Mouse (Mus musculus) midbrain, postnatal 0 days (tissue): ENCODE data around the gene Wtip. TPM values are rescaled to one million over a fixed set of nuclear protein-coding genes. Genes with fewer than 3 reads are reported as not detected.
A peak's percentile ranks its signal among the peaks of the same experiment; 100 is the strongest.

ENCODE experiments used
- ATAC-seq: fragments of 200-750 bp; cut with Nextera tagmentation; 2 replicates; pipeline ENCODE4 v1.8.0; 2017; ENCODE audit warnings: moderate number of reproducible peaks, mild to moderate bottlenecking, moderate TSS enrichment, moderate library complexity; ENCODE audit not compliant: low FRiP score
- DNase-seq: peaks from one replicate; pipeline ENCODE4 v3.0.0-alpha.2; 2015; ENCODE audit warnings: low spot score
- H3K27ac ChIP-seq: fragments of 300-500 bp; sonication (generic); 2 replicates; pipeline ENCODE4 v1.5.1; 2014; ENCODE audit warnings: low read depth, mild to moderate bottlenecking, low read length, mixed read lengths
- H3K27me3 ChIP-seq: fragments of 300-500 bp; sonication (generic); 2 replicates; pipeline ENCODE4 v1.6.1; 2014; ENCODE audit warnings: low read length, control low read depth, mixed read lengths; ENCODE audit not compliant: insufficient read depth
- H3K36me3 ChIP-seq: fragments of 300-500 bp; sonication (generic); 2 replicates; pipeline ENCODE4 v1.6.1; 2014; ENCODE audit warnings: low read length, control low read depth, mixed read lengths; ENCODE audit not compliant: insufficient read depth
- H3K4me1 ChIP-seq: fragments of 300-500 bp; sonication (generic); 2 replicates; pipeline ENCODE4 v1.6.1; 2014; ENCODE audit warnings: mild to moderate bottlenecking, control low read depth, antibody characterized with exemption, low read length, mixed read lengths; ENCODE audit not compliant: insufficient read depth
- H3K4me2 ChIP-seq: fragments of 300-500 bp; sonication (generic); 2 replicates; pipeline ENCODE4 v1.6.1; 2014; ENCODE audit warnings: low read depth, mild to moderate bottlenecking, low read length, mixed read lengths; ENCODE audit not compliant: poor library complexity, severe bottlenecking
- H3K4me3 ChIP-seq: fragments of 300-500 bp; sonication (generic); 2 replicates; pipeline ENCODE4 v1.5.1; 2014; ENCODE audit warnings: low read depth, mild to moderate bottlenecking, low read length, moderate library complexity
- H3K9ac ChIP-seq: fragments of 300-500 bp; sonication (generic); replicated peaks from 2 replicates; pipeline ENCODE4 v1.6.1; 2014; ENCODE audit warnings: mild to moderate bottlenecking, low read length, moderate library complexity, mixed read lengths; ENCODE audit not compliant: poor library complexity, severe bottlenecking
- H3K9me3 ChIP-seq: fragments of 300-500 bp; sonication (generic); 2 replicates; pipeline ENCODE4 v1.6.1; 2016; ENCODE audit warnings: low read length, control low read depth
- CTCF ChIP-seq: IDR thresholded peaks from 2 replicates; pipeline ENCODE4 v1.5.1; 2016; ENCODE audit warnings: antibody characterized with exemption, mild to moderate bottlenecking
- WGBS: fragments of 180-500 bp; shearing (Covaris S2); extraction: QIAGEN DNeasy Blood & Tissue Kit; methylation state at CpG from one replicate; pipeline ENCODE4 v1.1.7; 2014; 5-methylcytosine and 5-hydroxymethylcytosine counted together
- polyA plus RNA-seq: library from polyadenylated mRNA; unstranded; fragments of >200 nt; fragmentation: Nextera tagmentation; extraction: Ambion mirVana; gene quantifications from 2 replicates; pipeline ENCODE4 v1.2.1, GENCODE M21; 2015
- total RNA-seq: library from RNA; depleted of rRNA; stranded (reverse); fragments of >200 nt; gene quantifications from 2 replicates; pipeline ENCODE4 v1.2.3, GENCODE M21; 2014

The Wtip gene
- total and polyA plus RNA-seq, 2 experiments from 2014 or later: 2.1 to 31.0 TPM

- peaks cover 9% of the 10 kb centered on the region; the same call in 1 of the 2 replicates for H3K36me3 ChIP-seq
- no peak for TF ChIP-seq CTCF
- DNase-seq: no peak
- H3K9me3 ChIP-seq: no peaks in the 10 kb centered on the region
- no peaks in the 10 kb centered on the region for H3K4me1 ChIP-seq
- H3K4me3 ChIP-seq: peak overlapping the region; percentile 88
- peak overlapping the region; percentile 65 for H3K4me2 ChIP-seq
- peak overlapping the region; percentile 90 for H3K9ac ChIP-seq
- ATAC-seq: peak; percentile 29
- peak overlapping the region; percentile 84 for H3K27ac ChIP-seq
- WGBS: under 1% methylated on average over 51 of the region's 54 CpGs
- no peaks in the 10 kb centered on the region for H3K27me3 ChIP-seq
Observed at GRCm38 (mm10) chr7:34167766-34168469, 34.9 kb upstream of the Wtip start.

DNA sequence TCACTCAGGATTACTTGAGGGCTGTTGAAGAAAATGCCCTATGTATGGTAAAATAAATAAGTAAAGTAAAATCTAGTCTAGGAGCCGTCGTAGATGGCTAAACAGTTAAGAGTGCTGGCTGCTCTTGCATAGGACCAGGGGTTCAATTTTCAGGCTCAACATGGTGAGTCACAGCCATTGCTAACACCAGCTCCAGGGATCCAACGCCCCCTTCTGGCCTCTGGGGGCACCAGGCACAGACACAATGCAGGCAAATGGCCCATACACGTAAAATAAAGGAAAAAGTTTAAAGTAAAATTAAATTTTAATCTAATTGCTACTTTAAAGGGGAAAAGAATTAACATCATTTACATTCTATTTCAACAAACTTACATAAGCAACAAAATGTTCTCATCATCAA lies 33.8 kb upstream of the Wtip start:
- peaks cover 18% of the 10 kb centered on the region for H3K36me3 ChIP-seq
- no peak overlapping the region for H3K27ac ChIP-seq
- no peaks in the 10 kb centered on the region for H3K4me1 ChIP-seq
- DNase-seq: no peak
- peak; percentile 46 for TF ChIP-seq CTCF
- H3K27me3 ChIP-seq: no peaks in the 10 kb centered on the region
- no peak overlapping the region for H3K4me2 ChIP-seq
- no peak for ATAC-seq
- WGBS: 50% methylated on average over 4 of the region's 4 CpGs
- no peaks in the 10 kb centered on the region for H3K9me3 ChIP-seq
- no peak overlapping the region for H3K9ac ChIP-seq
- H3K4me3 ChIP-seq: no peak overlapping the region

GRCm38 (mm10) chr7:34165999-34166398 lies 32.9 kb upstream of the Wtip start:
- ATAC-seq (no peak), DNase-seq (no peak)
- H3K4me1 ChIP-seq: no peaks in the 10 kb centered on the region
- peaks cover 26% of the 10 kb centered on the region for H3K36me3 ChIP-seq
- H3K27me3 ChIP-seq: no peaks in the 10 kb centered on the region
- 0 out of 2 replicates have a peak, but pooled peaks have one; percentile 5 for TF ChIP-seq CTCF
- no peak overlapping the region for H3K4me3 ChIP-seq
- H3K27ac ChIP-seq: no peak overlapping the region
- 88% methylated on average over 3 of the region's 3 CpGs for WGBS
- no peaks in the 10 kb centered on the region for H3K9me3 ChIP-seq
- no peak overlapping the region for H3K9ac ChIP-seq
- no peak overlapping the region for H3K4me2 ChIP-seq

- DNase-seq: no peak
- Histone ChIP-seq H3K4me3 (no peak overlapping the region), H3K4me2 (no peak overlapping the region), H3K9me3 (no peaks in the 10 kb centered on the region), H3K27ac (no peak overlapping the region), H3K9ac (no peak overlapping the region), H3K36me3 (peaks cover 36% of the 10 kb centered on the region), H3K27me3 (no peaks in the 10 kb centered on the region), H3K4me1 (no peaks in the 10 kb centered on the region)
- no peak for ATAC-seq
- TF ChIP-seq CTCF: no peak
- 91% methylated on average over 7 of the region's 7 CpGs for WGBS
Observed at GRCm38 (mm10) chr7:34164671-34165070, 31.6 kb upstream of the Wtip start.

GRCm38 (mm10) chr7:34159167-34159566 lies 26.1 kb upstream of the Wtip start:
- H3K27ac ChIP-seq: no peak overlapping the region
- ATAC-seq (no peak), DNase-seq (no peak)
- no peaks in the 10 kb centered on the region for H3K4me1 ChIP-seq
- H3K36me3 ChIP-seq: peaks cover 73% of the 10 kb centered on the region
- H3K4me2 ChIP-seq: no peak overlapping the region
- H3K9ac ChIP-seq: no peak overlapping the region
- H3K27me3 ChIP-seq: no peaks in the 10 kb centered on the region
- WGBS: 94% methylated on average over 3 of the region's 3 CpGs
- H3K4me3 ChIP-seq: no peak overlapping the region
- TF ChIP-seq CTCF: no peak
- no peaks in the 10 kb centered on the region for H3K9me3 ChIP-seq

GRCm38 (mm10) chr7:34157994-34158393 lies 24.9 kb upstream of the Wtip start:
- Histone ChIP-seq H3K27me3 (no peaks in the 10 kb centered on the region), H3K4me3 (no peak overlapping the region), H3K9ac (no peak overlapping the region), H3K4me1 (no peaks in the 10 kb centered on the region), H3K27ac (no peak overlapping the region), H3K9me3 (no peaks in the 10 kb centered on the region), H3K36me3 (peaks cover 69% of the 10 kb centered on the region), H3K4me2 (no peak overlapping the region)
- WGBS: 96% methylated on average over 3 of the region's 3 CpGs
- DNase-seq: no peak
- no peak for TF ChIP-seq CTCF
- ATAC-seq: no peak
